In genomic region chr2:32631737-32632394, GRCm38 (mm10) we compare ENCODE assay signal across 8 mouse cellular contexts. TPM values are rescaled to one million over a fixed set of nuclear protein-coding genes. Genes with fewer than 3 reads are reported as not detected.
A peak's percentile ranks its signal among the peaks of the same experiment; 100 is the strongest.
DNase-seq lines count a peak whose midpoint lies in the region; ATAC-seq lines count a peak whose summit lies in the region.

No protein-coding gene starts in this region.

- peak; percentile 80 for DNase-seq in midbrain, embryonic 10.5 days (ENCODE audit: low spot score)
- peak; percentile 81 for DNase-seq in cerebellum, adult 8-10 months
- peak; percentile 73 to 74 for DNase-seq in frontal cortex, postnatal 36 days (ENCODE audit: low spot score in 2 of 2)
- DNase-seq in layer of hippocampus, postnatal 14 days (ENCODE audit: low spot score in 2 of 2) = peak; percentile 71 to 82
- peak; percentile 85 for DNase-seq in lung, postnatal 25 days (ENCODE audit: low spot score)
- peak; percentile 75 for DNase-seq in right cerebral cortex, postnatal 25 days

- WGBS in midbrain, embryonic 10.5 days = 61% methylated on average over 7 of the region's 7 CpGs
- WGBS in midbrain, embryonic 15.5 days = 47% methylated on average over 7 of the region's 7 CpGs
- 48% methylated on average over 7 of the region's 7 CpGs for WGBS in hindbrain, embryonic 13.5 days

- H3K9ac ChIP-seq in midbrain, embryonic 15.5 days = no peak overlapping the region
- peak overlapping the region; percentile 40; the same call in 1 of the 2 replicates for H3K9ac ChIP-seq in hindbrain, embryonic 13.5 days

- H3K27ac ChIP-seq in midbrain, embryonic 10.5 days (replicated peaks) = peak overlapping the region; percentile 50
- no peak overlapping the region for H3K27ac ChIP-seq in midbrain, embryonic 15.5 days
- H3K27ac ChIP-seq in hindbrain, embryonic 13.5 days = no peak overlapping the region

- no peaks in the 10 kb centered on the region for H3K27me3 ChIP-seq in midbrain, embryonic 10.5 days (ENCODE audit: low read depth, poor library complexity, severe bottlenecking)
- H3K27me3 ChIP-seq in midbrain, embryonic 15.5 days (replicated peaks) = no peaks in the 10 kb centered on the region
- no peaks in the 10 kb centered on the region for H3K27me3 ChIP-seq in hindbrain, embryonic 13.5 days

- no peaks in the 10 kb centered on the region for H3K9me3 ChIP-seq in midbrain, embryonic 10.5 days (replicated peaks)
- H3K9me3 ChIP-seq in midbrain, embryonic 15.5 days = no peaks in the 10 kb centered on the region
- no peaks in the 10 kb centered on the region for H3K9me3 ChIP-seq in hindbrain, embryonic 13.5 days

- peaks cover 4% of the 10 kb centered on the region; the same call in 1 of the 2 replicates for H3K36me3 ChIP-seq in midbrain, embryonic 10.5 days
- H3K36me3 ChIP-seq in midbrain, embryonic 15.5 days (replicated peaks) = no peaks in the 10 kb centered on the region
- peaks cover 18% of the 10 kb centered on the region for H3K36me3 ChIP-seq in hindbrain, embryonic 13.5 days

- H3K4me3 ChIP-seq in midbrain, embryonic 10.5 days = no peak overlapping the region
- no peak overlapping the region for H3K4me3 ChIP-seq in midbrain, embryonic 15.5 days
- no peak overlapping the region for H3K4me3 ChIP-seq in hindbrain, embryonic 13.5 days

- no peak for ATAC-seq in midbrain, embryonic 15.5 days (replicated peaks)
- ATAC-seq in hindbrain, embryonic 13.5 days (ENCODE audit: low FRiP score) = peak; percentile 30; the same call in 1 of the 2 replicates

- peaks cover 64% of the 10 kb centered on the region for H3K4me1 ChIP-seq in midbrain, embryonic 10.5 days
- peaks cover 34% of the 10 kb centered on the region for H3K4me1 ChIP-seq in midbrain, embryonic 15.5 days
- peaks cover 53% of the 10 kb centered on the region for H3K4me1 ChIP-seq in hindbrain, embryonic 13.5 days (replicated peaks)

- no peak overlapping the region for H3K4me2 ChIP-seq in midbrain, embryonic 15.5 days
- H3K4me2 ChIP-seq in hindbrain, embryonic 13.5 days = no peak overlapping the region

RNA-seq across cellular contexts. Expression of gene Ak1, which starts 10.3 kb away (rescaled TPM):
- 26.4 and 30.3 TPM in 2 replicates for polyA plus RNA-seq in midbrain, embryonic 10.5 days (2016; fragmentation: Nextera tagmentation; extraction: Ambion mirVana)
- 97.6 and 101 TPM in 2 replicates for polyA plus RNA-seq in midbrain, embryonic 15.5 days (2015; fragmentation: Nextera tagmentation; extraction: Ambion mirVana)
- 68.9 and 71.5 TPM in 2 replicates for polyA plus RNA-seq in hindbrain, embryonic 13.5 days (2015; fragmentation: Nextera tagmentation; extraction: Ambion mirVana)
- 100 to 1,000 TPM; 124 to 125 TPM for total RNA-seq in layer of hippocampus, postnatal 14 days (2021)

RNA-seq across cellular contexts. Expression of gene Eng, which starts 14.5 kb away (rescaled TPM):
- polyA plus RNA-seq in midbrain, embryonic 10.5 days (2016; fragmentation: Nextera tagmentation; extraction: Ambion mirVana) = 25.6 and 29.2 TPM in 2 replicates
- polyA plus RNA-seq in midbrain, embryonic 15.5 days (2015; fragmentation: Nextera tagmentation; extraction: Ambion mirVana) = 32.4 and 32.8 TPM in 2 replicates
- polyA plus RNA-seq in hindbrain, embryonic 13.5 days (2015; fragmentation: Nextera tagmentation; extraction: Ambion mirVana) = 29.0 and 29.2 TPM in 2 replicates
- total RNA-seq in layer of hippocampus, postnatal 14 days (2021) = 10 to 100 TPM; 27.0 to 28.8 TPM

RNA-seq across cellular contexts. Expression of gene St6galnac6, which starts 32.4 kb away (rescaled TPM):
- 10.8 and 11.9 TPM in 2 replicates for polyA plus RNA-seq in midbrain, embryonic 10.5 days (2016; fragmentation: Nextera tagmentation; extraction: Ambion mirVana)
- 24.2 and 26.9 TPM in 2 replicates for polyA plus RNA-seq in midbrain, embryonic 15.5 days (2015; fragmentation: Nextera tagmentation; extraction: Ambion mirVana)
- 13.1 and 13.5 TPM in 2 replicates for polyA plus RNA-seq in hindbrain, embryonic 13.5 days (2015; fragmentation: Nextera tagmentation; extraction: Ambion mirVana)
- total RNA-seq in layer of hippocampus, postnatal 14 days (2021) = 100 to 1,000 TPM in 1 of 2 experiments, 10 to 100 TPM in 1; 99.0 to 106 TPM

RNA-seq across cellular contexts. Expression of gene St6galnac4, which starts 45.0 kb away (rescaled TPM):
- polyA plus RNA-seq in midbrain, embryonic 10.5 days (2016; fragmentation: Nextera tagmentation; extraction: Ambion mirVana) = 15.9 and 17.1 TPM in 2 replicates
- polyA plus RNA-seq in midbrain, embryonic 15.5 days (2015; fragmentation: Nextera tagmentation; extraction: Ambion mirVana) = 33.3 and 36.5 TPM in 2 replicates
- polyA plus RNA-seq in hindbrain, embryonic 13.5 days (2015; fragmentation: Nextera tagmentation; extraction: Ambion mirVana) = 22.8 and 23.4 TPM in 2 replicates
- total RNA-seq in layer of hippocampus, postnatal 14 days (2021) = 10 to 100 TPM; 41.7 to 42.1 TPM

RNA-seq across cellular contexts. Expression of gene 9430097D07Rik, which starts 56.4 kb away (rescaled TPM):
- polyA plus RNA-seq in midbrain, embryonic 10.5 days (2016; fragmentation: Nextera tagmentation; extraction: Ambion mirVana) = 0.17 and 0.22 TPM in 2 replicates
- polyA plus RNA-seq in midbrain, embryonic 15.5 days (2015; fragmentation: Nextera tagmentation; extraction: Ambion mirVana) = 0.60 and 0.86 TPM in 2 replicates
- 0.53 and 0.56 TPM in 2 replicates for polyA plus RNA-seq in hindbrain, embryonic 13.5 days (2015; fragmentation: Nextera tagmentation; extraction: Ambion mirVana)
- under 1 TPM; 0.44 to 0.93 TPM for total RNA-seq in layer of hippocampus, postnatal 14 days (2021)
